Mouse (Mus musculus): ENCODE data around the gene Lrrfip2. TPM values are rescaled to one million over a fixed set of nuclear protein-coding genes. Genes with fewer than 3 reads are reported as not detected.
A peak's percentile ranks its signal among the peaks of the same experiment; 100 is the strongest.

Gene Lrrfip2
- total RNA-seq (2021): 10 to 100 TPM; 51.4 to 60.7 TPM
- 10.7 and 11.6 TPM in 2 replicates for polyA plus RNA-seq (2012; rRNA removed)
- long read RNA-seq, transcript Lrrfip2-205 (15 exons, 1,839 nt): major isoform, 41 of 57 reads
- long read RNA-seq, transcript Lrrfip2-202 (14 exons, 3,191 nt): minor isoform, 5 of 57 reads
- long read RNA-seq, partial matches to known transcripts: 0 of 57 reads
- long read RNA-seq, other reads (novel, unspliced or antisense): 9 of 57 reads

- DNase-seq: no peak
Observed at GRCm38 (mm10) chr9:111117126-111117642, at the start of gene Lrrfip2. Gene Lrrfip2, plus strand, starts transcription at chr9:111117592.

- peak; percentile 42 for DNase-seq
Observed at GRCm38 (mm10) chr9:111070546-111070961, 46.8 kb upstream of the Lrrfip2 start.

GRCm38 (mm10) chr9:111072175-111072574, 45.2 kb upstream of the Lrrfip2 start:
- DNase-seq: peak; percentile 54

- no peak for DNase-seq
Observed at GRCm38 (mm10) chr9:111072971-111073370, 44.4 kb upstream of the Lrrfip2 start.

- no peak for DNase-seq
Observed at GRCm38 (mm10) chr9:111077745-111078144, 39.6 kb upstream of the Lrrfip2 start.

GRCm38 (mm10) chr9:111080801-111081200, 36.6 kb upstream of the Lrrfip2 start:
- DNase-seq: no peak

- no peak for DNase-seq
Observed at GRCm38 (mm10) chr9:111081765-111082164, 35.6 kb upstream of the Lrrfip2 start.

- DNase-seq: no peak
Observed at GRCm38 (mm10) chr9:111085329-111085728, 32.1 kb upstream of the Lrrfip2 start.

GRCm38 (mm10) chr9:111086137-111086536, 31.3 kb upstream of the Lrrfip2 start:
- DNase-seq: no peak

GRCm38 (mm10) chr9:111086995-111087606, 30.3 kb upstream of the Lrrfip2 start:
- DNase-seq: no peak

GRCm38 (mm10) chr9:111087960-111088359, 29.4 kb upstream of the Lrrfip2 start:
- DNase-seq: no peak

GRCm38 (mm10) chr9:111088886-111089285, 28.5 kb upstream of the Lrrfip2 start:
- no peak for DNase-seq

GRCm38 (mm10) chr9:111092657-111093056, 24.7 kb upstream of the Lrrfip2 start:
- DNase-seq: no peak

GRCm38 (mm10) chr9:111093094-111093493, 24.3 kb upstream of the Lrrfip2 start:
- DNase-seq: peak; percentile 56

- DNase-seq: no peak
Observed at GRCm38 (mm10) chr9:111094626-111095025, 22.8 kb upstream of the Lrrfip2 start.

GRCm38 (mm10) chr9:111095710-111096109, 21.7 kb upstream of the Lrrfip2 start:
- no peak for DNase-seq

GRCm38 (mm10) chr9:111096419-111097326, 20.7 kb upstream of the Lrrfip2 start:
- DNase-seq: no peak

GRCm38 (mm10) chr9:111097543-111097942, 19.8 kb upstream of the Lrrfip2 start:
- DNase-seq: no peak

- DNase-seq: no peak
Observed at GRCm38 (mm10) chr9:111100406-111100805, 17.0 kb upstream of the Lrrfip2 start.

- no peak for DNase-seq
Observed at GRCm38 (mm10) chr9:111103293-111103692, 14.1 kb upstream of the Lrrfip2 start.

GRCm38 (mm10) chr9:111103893-111104292, 13.5 kb upstream of the Lrrfip2 start:
- DNase-seq: no peak

GRCm38 (mm10) chr9:111107863-111108262, 9.5 kb upstream of the Lrrfip2 start:
- DNase-seq: no peak

Data from adrenal gland, adult 2 months (tissue).